8 mouse cellular contexts compared by ENCODE assay signal in the genomic region with DNA sequence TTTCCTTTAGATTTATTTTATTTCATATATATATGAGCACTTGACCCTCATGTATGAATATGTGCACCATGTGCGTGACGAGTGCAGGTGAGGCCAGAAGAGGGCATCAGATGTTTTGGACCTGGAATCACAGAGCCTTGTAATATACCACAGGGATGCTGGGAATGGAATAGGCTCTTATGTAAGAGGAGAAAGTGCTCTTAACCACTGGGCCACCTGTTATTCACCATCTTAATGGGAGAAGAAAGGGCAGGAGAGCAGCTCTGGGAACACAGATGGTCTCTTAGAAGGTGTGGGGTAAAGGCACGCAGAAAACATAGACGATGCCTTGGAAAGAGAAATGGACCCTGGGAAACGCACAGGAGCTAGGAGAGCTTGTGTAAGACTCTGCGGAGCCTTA.
"Had no signal": no experiment of that assay in that cellular context is flagged by ENCODE, and none has a peak within 500 bp of the region (broad histone marks: within the 10 kb centered on the region; RNA-seq: fewer than 3 reads in every experiment).

No protein-coding gene starts in this region.

- DNase-seq: lung, adult 2 months; lung, postnatal 14 days; lung, postnatal 4 days; midbrain, embryonic 14.5 days; right cerebral cortex, postnatal 14 days; thymus, adult 18-20 months; thymus, postnatal 14 days; thymus, postnatal 36 days had no signal
